Mouse (Mus musculus): Measurements from ENCODE around the gene Gstt3. TPM values are rescaled to one million over a fixed set of nuclear protein-coding genes. Genes with fewer than 3 reads are reported as not detected.

Gene Gstt3
- total and polyA plus RNA-seq, 2 experiments from 2014 or later, result 2.1 to 3.2 TPM

GRCm38 (mm10) chr10:75824530-75824929 is 43.3 kb upstream of the Gstt3 start:
- no peak overlapping the region for H3K27ac ChIP-seq (ENCODE audit: low read depth)
- TF ChIP-seq EP300 (IDR thresholded peaks at IDR 0.05; ENCODE audit: low read depth) (no peak), CTCF (IDR thresholded peaks at IDR 0.05; ENCODE audit: low read depth) (no peak)
- WGBS, result 79% methylated on average over 4 of the region's 4 CpGs
- H3K9me3 ChIP-seq (replicated peaks; ENCODE audit: control insufficient read depth, low read length), result peaks cover 3% of the 10 kb centered on the region; the same call in 1 of the 2 replicates
- H3K9ac ChIP-seq (replicated peaks; ENCODE audit: low read depth, low read length), result no peak overlapping the region
- peaks cover 16% of the 10 kb centered on the region for H3K4me1 ChIP-seq (ENCODE audit: control insufficient read depth, insufficient read depth)
- no peaks in the 10 kb centered on the region for H3K27me3 ChIP-seq (ENCODE audit: control insufficient read depth, insufficient read depth, low read length)
- no peak overlapping the region for H3K4me2 ChIP-seq (ENCODE audit: low read depth, low read length)
- DNase-seq (ENCODE audit: low spot score) (no peak), ATAC-seq (ENCODE audit: insufficient read depth, low read depth) (no peak)
- H3K4me3 ChIP-seq (ENCODE audit: low read depth, low read length), result no peak overlapping the region
- H3K36me3 ChIP-seq (replicated peaks; ENCODE audit: control insufficient read depth, insufficient read depth, low read length), result no peaks in the 10 kb centered on the region

DNA sequence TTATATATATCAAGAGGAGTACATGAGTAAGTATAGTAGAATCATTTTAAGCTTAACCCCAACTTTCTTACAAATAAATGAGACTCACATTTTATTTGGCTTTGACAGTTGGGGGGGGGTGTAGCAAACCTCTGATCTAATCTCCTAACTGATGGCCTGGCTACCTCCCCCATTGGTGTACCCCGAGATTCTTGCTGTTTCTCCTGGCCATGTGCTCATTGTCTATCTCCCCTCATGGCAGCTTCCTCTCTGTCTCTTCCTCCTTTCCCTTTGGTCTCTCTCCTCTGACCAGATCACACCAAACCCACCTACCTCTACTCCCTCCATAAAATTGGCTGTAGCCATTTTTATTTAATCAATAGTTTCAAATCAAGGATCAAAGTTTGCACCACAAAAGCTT is 42.6 kb upstream of the Gstt3 start:
- 85% methylated on average over 1 of the region's 1 CpGs for WGBS
- Histone ChIP-seq H3K9ac (replicated peaks; ENCODE audit: low read depth, low read length) (no peak overlapping the region), H3K27me3 (ENCODE audit: control insufficient read depth, insufficient read depth, low read length) (no peaks in the 10 kb centered on the region), H3K4me2 (ENCODE audit: low read depth, low read length) (no peak overlapping the region), H3K4me3 (ENCODE audit: low read depth, low read length) (no peak overlapping the region), H3K9me3 (replicated peaks; ENCODE audit: control insufficient read depth, low read length) (peaks cover 3% of the 10 kb centered on the region; the same call in 1 of the 2 replicates), H3K4me1 (ENCODE audit: control insufficient read depth, insufficient read depth) (peaks cover 14% of the 10 kb centered on the region), H3K27ac (ENCODE audit: low read depth) (no peak overlapping the region), H3K36me3 (replicated peaks; ENCODE audit: control insufficient read depth, insufficient read depth, low read length) (no peaks in the 10 kb centered on the region)
- ATAC-seq (ENCODE audit: insufficient read depth, low read depth) (no peak), DNase-seq (ENCODE audit: low spot score) (no peak)
- TF ChIP-seq CTCF (IDR thresholded peaks at IDR 0.05; ENCODE audit: low read depth) (no peak), EP300 (IDR thresholded peaks at IDR 0.05; ENCODE audit: low read depth) (no peak)

DNA sequence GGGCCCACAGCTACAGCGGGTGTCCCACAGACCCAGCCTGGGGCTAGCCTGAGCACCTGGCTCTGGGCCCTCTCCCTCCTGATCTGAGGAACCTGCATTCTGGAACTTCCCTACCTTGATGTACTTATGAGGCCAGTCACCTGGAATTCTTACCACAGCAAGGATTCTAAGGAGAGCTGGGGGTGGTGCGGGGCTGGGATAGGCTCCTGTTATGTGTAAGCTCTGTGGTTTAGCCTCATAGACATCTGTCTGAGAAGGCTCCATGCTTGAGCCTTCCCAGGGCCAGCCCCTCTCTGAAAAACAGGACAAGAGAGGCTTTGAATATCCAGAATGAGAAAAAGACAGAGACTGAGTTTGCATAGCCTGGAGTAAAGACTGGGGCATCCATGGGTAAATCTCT is 41.2 kb upstream of the Gstt3 start, which contains the start of gene Gstt4:
Gstt4 (minus strand) TSS at position 101 of the 400 bp plus-strand sequence.
- peaks cover 2% of the 10 kb centered on the region for H3K4me1 ChIP-seq (ENCODE audit: control insufficient read depth, insufficient read depth)
- no peak for ATAC-seq (ENCODE audit: insufficient read depth, low read depth)
- TF ChIP-seq CTCF (IDR thresholded peaks at IDR 0.05; ENCODE audit: low read depth) (no peak), EP300 (IDR thresholded peaks at IDR 0.05; ENCODE audit: low read depth) (no peak)

DNA sequence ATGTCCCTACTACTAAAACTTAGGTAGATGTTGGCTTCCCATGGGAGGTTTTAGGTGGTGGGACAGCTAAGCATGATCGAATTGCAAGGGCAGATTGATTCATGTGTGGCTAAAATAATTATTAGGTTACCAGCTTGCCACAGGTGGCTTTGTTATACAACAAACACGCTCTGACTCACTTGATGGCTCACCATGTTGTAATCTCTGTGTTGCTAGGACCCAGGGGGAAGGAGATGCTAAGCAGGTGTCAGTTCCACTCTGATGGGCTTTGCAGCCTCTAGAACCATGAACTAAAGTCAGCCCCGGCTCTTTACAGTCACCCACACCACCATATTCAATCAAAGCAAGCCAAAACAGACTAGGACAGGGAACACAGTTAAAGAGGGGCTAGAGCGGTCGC is 38.7 kb upstream of the Gstt3 start:
- no peak overlapping the region for H3K4me3 ChIP-seq (ENCODE audit: low read depth, low read length)
- ATAC-seq (ENCODE audit: insufficient read depth, low read depth) (no peak), DNase-seq (ENCODE audit: low spot score) (no peak)
- H3K9ac ChIP-seq (replicated peaks; ENCODE audit: low read depth, low read length), result no peak overlapping the region
- TF ChIP-seq CTCF (IDR thresholded peaks at IDR 0.05; ENCODE audit: low read depth), result no peak
- no peak for TF ChIP-seq EP300 (IDR thresholded peaks at IDR 0.05; ENCODE audit: low read depth)
- WGBS, result 76% methylated on average over 5 of the region's 5 CpGs
- no peak overlapping the region for H3K27ac ChIP-seq (ENCODE audit: low read depth)
- H3K36me3 ChIP-seq (replicated peaks; ENCODE audit: control insufficient read depth, insufficient read depth, low read length), result no peaks in the 10 kb centered on the region
- no peaks in the 10 kb centered on the region for H3K27me3 ChIP-seq (ENCODE audit: control insufficient read depth, insufficient read depth, low read length)
- H3K4me2 ChIP-seq (ENCODE audit: low read depth, low read length), result no peak overlapping the region
- H3K4me1 ChIP-seq (ENCODE audit: control insufficient read depth, insufficient read depth), result no peaks in the 10 kb centered on the region
- peaks cover 3% of the 10 kb centered on the region; the same call in 1 of the 2 replicates for H3K9me3 ChIP-seq (replicated peaks; ENCODE audit: control insufficient read depth, low read length)

More for the DNA sequence above, 41.2 kb upstream of the Gstt3 start, which contains the start of gene Gstt4:
- Histone ChIP-seq H3K4me3 (ENCODE audit: low read depth, low read length) (no peak within 1 kb of the TSS), H3K27me3 (ENCODE audit: control insufficient read depth, insufficient read depth, low read length) (no peaks in the 10 kb centered on the region), H3K9me3 (replicated peaks; ENCODE audit: control insufficient read depth, low read length) (peaks cover 3% of the 10 kb centered on the region; the same call in 1 of the 2 replicates), H3K36me3 (replicated peaks; ENCODE audit: control insufficient read depth, insufficient read depth, low read length) (no peaks in the 10 kb centered on the region), H3K9ac (replicated peaks; ENCODE audit: low read depth, low read length) (no peak within 1 kb of the TSS), H3K27ac (ENCODE audit: low read depth) (no peak within 1 kb of the TSS), H3K4me2 (ENCODE audit: low read depth, low read length) (no peak within 1 kb of the TSS)
- WGBS, result 80% methylated on average over 2 of the region's 2 CpGs
- no peak for DNase-seq (ENCODE audit: low spot score)

GRCm38 (mm10) chr10:75818641-75819040 is 37.4 kb upstream of the Gstt3 start:
- no peaks in the 10 kb centered on the region for H3K27me3 ChIP-seq (ENCODE audit: control insufficient read depth, insufficient read depth, low read length)
- ATAC-seq (ENCODE audit: insufficient read depth, low read depth) (no peak), DNase-seq (ENCODE audit: low spot score) (no peak)
- TF ChIP-seq CTCF (IDR thresholded peaks at IDR 0.05; ENCODE audit: low read depth) (no peak), EP300 (IDR thresholded peaks at IDR 0.05; ENCODE audit: low read depth) (no peak)
- H3K4me3 ChIP-seq (ENCODE audit: low read depth, low read length), result no peak overlapping the region
- no peaks in the 10 kb centered on the region for H3K36me3 ChIP-seq (replicated peaks; ENCODE audit: control insufficient read depth, insufficient read depth, low read length)
- 50% methylated on average over 10 of the region's 10 CpGs for WGBS
- no peak overlapping the region for H3K4me2 ChIP-seq (ENCODE audit: low read depth, low read length)
- H3K27ac ChIP-seq (ENCODE audit: low read depth), result no peak overlapping the region
- H3K4me1 ChIP-seq (ENCODE audit: control insufficient read depth, insufficient read depth), result no peaks in the 10 kb centered on the region
- H3K9ac ChIP-seq (replicated peaks; ENCODE audit: low read depth, low read length), result no peak overlapping the region
- no peaks in the 10 kb centered on the region for H3K9me3 ChIP-seq (replicated peaks; ENCODE audit: control insufficient read depth, low read length)

GRCm38 (mm10) chr10:75804217-75804616 is 23.0 kb upstream of the Gstt3 start:
- no peaks in the 10 kb centered on the region for H3K9me3 ChIP-seq (replicated peaks; ENCODE audit: control insufficient read depth, low read length)

More at GRCm38 (mm10) chr10:75804217-75804616, 23.0 kb upstream of the Gstt3 start:
- WGBS, result 46% methylated on average over 2 of the region's 2 CpGs
- H3K27ac ChIP-seq (ENCODE audit: low read depth), result no peak overlapping the region
- no peak overlapping the region for H3K4me3 ChIP-seq (ENCODE audit: low read depth, low read length)
- DNase-seq (ENCODE audit: low spot score) (no peak), ATAC-seq (ENCODE audit: insufficient read depth, low read depth) (no peak)
- no peaks in the 10 kb centered on the region for H3K27me3 ChIP-seq (ENCODE audit: control insufficient read depth, insufficient read depth, low read length)
- H3K4me2 ChIP-seq (ENCODE audit: low read depth, low read length), result no peak overlapping the region
- TF ChIP-seq EP300 (IDR thresholded peaks at IDR 0.05; ENCODE audit: low read depth) (no peak), CTCF (IDR thresholded peaks at IDR 0.05; ENCODE audit: low read depth) (no peak)
- no peaks in the 10 kb centered on the region for H3K4me1 ChIP-seq (ENCODE audit: control insufficient read depth, insufficient read depth)
- H3K36me3 ChIP-seq (replicated peaks; ENCODE audit: control insufficient read depth, insufficient read depth, low read length), result no peaks in the 10 kb centered on the region
- H3K9ac ChIP-seq (replicated peaks; ENCODE audit: low read depth, low read length), result no peak overlapping the region

Measured in heart, postnatal 0 days (tissue).